Mouse (Mus musculus): ENCODE measurements around the gene Ndufc2. TPM values are rescaled to one million over a fixed set of nuclear protein-coding genes. Genes with fewer than 3 reads are reported as not detected.
"Not testable (repeated sequence)": the region's sequence is repeated elsewhere in the genome, so short reads cannot be mapped to it uniquely, and the experiment has no call there.

The Ndufc2 gene
- polyA plus RNA-seq, 1 experiment from 2014 or later, result 324 TPM

DNA sequence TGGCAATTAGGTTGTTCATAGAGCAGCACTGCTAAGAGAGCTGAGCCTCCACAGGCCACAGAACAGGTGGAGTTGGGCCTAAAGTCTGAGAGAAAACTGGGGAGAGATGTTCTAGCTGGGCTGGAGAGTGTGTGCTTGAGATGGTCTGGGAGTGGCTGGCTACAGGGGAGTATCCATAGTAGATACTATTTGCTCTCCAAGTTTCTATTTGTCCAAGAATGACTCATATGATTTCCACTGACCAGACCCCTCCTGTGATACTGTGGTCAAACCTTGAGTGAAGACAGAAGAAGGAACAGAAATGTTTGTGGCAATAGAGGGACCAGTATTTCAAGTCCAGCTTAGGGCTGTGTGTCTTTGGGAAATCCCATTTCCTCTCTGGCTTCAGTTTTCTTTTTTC lies 39.2 kb downstream of the Ndufc2 start:
- Histone ChIP-seq H3K27ac (ENCODE audit: low read length) (no peak overlapping the region), H3K4me1 (ENCODE audit: insufficient read depth, low read length) (no peaks in the 10 kb centered on the region), H3K9me3 (ENCODE audit: low read length) (no peaks in the 10 kb centered on the region), H3K4me2 (replicated peaks; ENCODE audit: low read depth, low read length) (no peak overlapping the region), H3K4me3 (ENCODE audit: low read length) (no peak overlapping the region), H3K36me3 (ENCODE audit: insufficient read depth, low read length) (no peaks in the 10 kb centered on the region), H3K9ac (replicated peaks; ENCODE audit: low read length) (no peak overlapping the region), H3K27me3 (ENCODE audit: insufficient read depth, low read length) (no peaks in the 10 kb centered on the region)
- no peak for ATAC-seq (ENCODE audit: low FRiP score, low TSS enrichment)

DNA sequence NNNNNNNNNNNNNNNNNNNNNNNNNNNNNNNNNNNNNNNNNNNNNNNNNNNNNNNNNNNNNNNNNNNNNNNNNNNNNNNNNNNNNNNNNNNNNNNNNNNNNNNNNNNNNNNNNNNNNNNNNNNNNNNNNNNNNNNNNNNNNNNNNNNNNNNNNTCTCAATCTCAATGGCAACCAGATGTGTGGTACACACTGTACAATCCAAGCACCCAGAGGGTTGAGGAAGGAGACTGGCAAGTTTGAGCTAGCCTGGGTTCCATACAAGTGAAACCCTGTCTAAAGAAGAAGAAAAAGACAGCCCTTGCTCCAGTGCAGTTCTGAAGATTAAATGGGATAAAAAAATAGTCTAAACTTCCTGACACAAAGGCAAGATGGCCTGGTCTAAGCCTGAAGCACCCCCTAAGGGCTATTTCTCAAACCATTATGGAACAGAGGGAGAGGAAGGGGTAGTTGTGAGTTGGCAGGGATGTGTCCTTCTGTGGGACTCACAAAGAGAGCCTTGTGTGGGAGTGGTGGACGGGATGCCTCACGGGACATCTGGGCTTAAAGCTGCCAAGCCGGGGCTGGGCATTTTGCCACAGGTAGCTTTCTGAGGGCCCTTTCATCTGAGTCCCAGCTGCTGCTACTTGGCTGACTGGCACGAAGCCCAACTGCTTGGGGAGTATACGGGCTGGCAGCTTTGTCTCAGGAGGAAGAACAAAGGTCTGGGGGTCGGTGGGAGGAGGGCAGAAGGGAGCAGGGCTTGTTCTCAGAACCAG lies 46.5 kb downstream of the Ndufc2 start:
- ATAC-seq (ENCODE audit: low FRiP score, low TSS enrichment), result peak; percentile 73; the same call in 1 of the 2 replicates
- Histone ChIP-seq H3K4me1 (ENCODE audit: insufficient read depth, low read length) (no peaks in the 10 kb centered on the region), H3K4me3 (ENCODE audit: low read length) (no peak overlapping the region), H3K4me2 (replicated peaks; ENCODE audit: low read depth, low read length) (no peak overlapping the region), H3K9me3 (ENCODE audit: low read length) (0 out of 2 replicates have a peak, but pooled peaks cover 6% of the 10 kb centered on the region), H3K36me3 (ENCODE audit: insufficient read depth, low read length) (no peaks in the 10 kb centered on the region), H3K27me3 (ENCODE audit: insufficient read depth, low read length) (no peaks in the 10 kb centered on the region), H3K27ac (ENCODE audit: low read length) (0 out of 2 replicates have a peak overlapping the region, but pooled peaks have one; percentile 4), H3K9ac (replicated peaks; ENCODE audit: low read length) (no peak overlapping the region)
- 23% methylated on average over 6 of the region's 6 CpGs for WGBS

DNA sequence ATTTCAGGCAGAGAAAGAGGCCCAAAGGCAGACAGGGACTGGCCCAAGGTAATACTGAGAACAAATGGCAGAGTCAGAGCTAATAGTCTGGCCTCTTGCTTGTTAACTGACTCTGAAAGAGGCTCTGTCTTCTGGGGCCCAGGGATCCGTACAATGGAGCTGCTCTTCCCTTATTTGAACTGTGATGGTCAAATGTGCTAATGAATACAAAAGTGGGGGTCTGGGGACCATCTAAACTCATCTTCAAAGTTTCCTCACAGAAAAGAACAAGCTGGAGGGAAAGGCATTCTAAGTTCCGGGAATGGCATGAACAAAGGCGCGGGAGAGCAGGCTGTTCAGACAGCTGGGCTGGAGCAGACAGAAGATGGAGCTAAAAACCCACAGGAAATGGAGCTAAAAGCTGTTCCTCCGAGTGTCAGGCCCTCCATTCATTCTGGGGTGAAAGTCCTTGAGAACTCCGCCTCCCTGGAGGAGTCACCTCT lies 47.3 kb downstream of the Ndufc2 start:
- WGBS, result 62% methylated on average over 6 of the region's 6 CpGs
- ATAC-seq (ENCODE audit: low FRiP score, low TSS enrichment), result no peak

DNA sequence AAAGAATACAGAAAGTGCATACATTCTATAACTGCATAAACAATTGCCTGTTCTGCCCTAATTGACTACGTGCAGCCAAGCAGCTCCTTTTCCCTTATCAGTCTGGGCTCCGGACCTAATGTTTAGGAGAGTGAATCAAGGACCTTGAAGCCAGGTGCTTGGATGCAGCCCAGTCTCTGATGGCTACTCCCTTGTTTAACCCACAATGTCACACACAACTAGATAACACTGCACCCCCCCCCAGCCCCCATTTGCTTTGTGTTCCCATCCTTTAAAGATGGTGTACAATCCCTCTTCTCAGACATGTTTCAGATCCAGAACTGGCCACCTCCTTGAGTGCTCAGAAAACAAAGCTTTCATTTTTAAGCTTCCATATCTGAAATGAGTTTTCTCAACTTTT lies 51.2 kb downstream of the Ndufc2 start, which contains the start of gene Kctd14:
Kctd14 (plus strand) TSS at position 301 of the 400 bp plus-strand sequence.
- not testable (repeated sequence) for ATAC-seq (ENCODE audit: low FRiP score, low TSS enrichment); H3K4me3 ChIP-seq (ENCODE audit: low read length); H3K36me3 ChIP-seq (ENCODE audit: insufficient read depth, low read length); H3K27ac ChIP-seq (ENCODE audit: low read length); H3K9ac ChIP-seq (replicated peaks; ENCODE audit: low read length); H3K4me2 ChIP-seq (replicated peaks; ENCODE audit: low read depth, low read length); H3K27me3 ChIP-seq (ENCODE audit: insufficient read depth, low read length); H3K4me1 ChIP-seq (ENCODE audit: insufficient read depth, low read length); H3K9me3 ChIP-seq (ENCODE audit: low read length)
- 70% methylated on average over 2 of the region's 2 CpGs for WGBS

More for the DNA sequence above, 47.3 kb downstream of the Ndufc2 start:
- no peaks in the 10 kb centered on the region for H3K36me3 ChIP-seq (ENCODE audit: insufficient read depth, low read length)
- no peak overlapping the region for H3K4me3 ChIP-seq (ENCODE audit: low read length)
- H3K4me2 ChIP-seq (replicated peaks; ENCODE audit: low read depth, low read length), result no peak overlapping the region
- H3K4me1 ChIP-seq (ENCODE audit: insufficient read depth, low read length), result no peaks in the 10 kb centered on the region
- H3K27me3 ChIP-seq (ENCODE audit: insufficient read depth, low read length), result no peaks in the 10 kb centered on the region
- H3K9me3 ChIP-seq (ENCODE audit: low read length), result 0 out of 2 replicates have a peak, but pooled peaks cover 6% of the 10 kb centered on the region
- H3K27ac ChIP-seq (ENCODE audit: low read length), result 0 out of 2 replicates have a peak overlapping the region, but pooled peaks have one; percentile 26
- H3K9ac ChIP-seq (replicated peaks; ENCODE audit: low read length), result no peak overlapping the region

DNA sequence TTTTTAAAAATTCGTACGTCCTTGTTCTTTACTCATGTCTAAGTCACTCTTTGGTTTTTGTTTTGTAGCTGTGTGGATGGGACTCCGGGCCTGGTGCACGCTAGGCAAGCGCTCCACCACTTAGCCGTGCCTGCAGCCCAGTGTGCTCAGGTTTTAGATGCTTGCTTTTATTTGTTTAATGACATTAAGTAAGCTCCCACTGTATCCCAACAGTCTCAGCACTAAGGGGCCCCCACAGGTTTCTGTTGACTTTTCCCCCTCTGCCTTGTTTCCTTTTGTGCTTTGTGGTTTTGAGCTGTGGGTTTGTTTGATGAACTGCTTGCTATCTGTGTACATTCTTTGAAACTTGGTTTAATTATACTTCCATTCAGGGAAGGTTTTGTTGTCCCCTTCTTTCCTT lies 52.4 kb downstream of the Ndufc2 start:
- no peak overlapping the region for H3K9ac ChIP-seq (replicated peaks; ENCODE audit: low read length)
- H3K36me3 ChIP-seq (ENCODE audit: insufficient read depth, low read length), result no peaks in the 10 kb centered on the region
- no peak overlapping the region for H3K4me2 ChIP-seq (replicated peaks; ENCODE audit: low read depth, low read length)
- WGBS, result 79% methylated on average over 6 of the region's 6 CpGs
- 0 out of 2 replicates have a peak, but pooled peaks cover 6% of the 10 kb centered on the region for H3K9me3 ChIP-seq (ENCODE audit: low read length)
- peaks cover 9% of the 10 kb centered on the region for H3K4me1 ChIP-seq (ENCODE audit: insufficient read depth, low read length)
- no peaks in the 10 kb centered on the region for H3K27me3 ChIP-seq (ENCODE audit: insufficient read depth, low read length)
- ATAC-seq (ENCODE audit: low FRiP score, low TSS enrichment), result no peak
- H3K27ac ChIP-seq (ENCODE audit: low read length), result no peak overlapping the region
- no peak overlapping the region for H3K4me3 ChIP-seq (ENCODE audit: low read length)

DNA sequence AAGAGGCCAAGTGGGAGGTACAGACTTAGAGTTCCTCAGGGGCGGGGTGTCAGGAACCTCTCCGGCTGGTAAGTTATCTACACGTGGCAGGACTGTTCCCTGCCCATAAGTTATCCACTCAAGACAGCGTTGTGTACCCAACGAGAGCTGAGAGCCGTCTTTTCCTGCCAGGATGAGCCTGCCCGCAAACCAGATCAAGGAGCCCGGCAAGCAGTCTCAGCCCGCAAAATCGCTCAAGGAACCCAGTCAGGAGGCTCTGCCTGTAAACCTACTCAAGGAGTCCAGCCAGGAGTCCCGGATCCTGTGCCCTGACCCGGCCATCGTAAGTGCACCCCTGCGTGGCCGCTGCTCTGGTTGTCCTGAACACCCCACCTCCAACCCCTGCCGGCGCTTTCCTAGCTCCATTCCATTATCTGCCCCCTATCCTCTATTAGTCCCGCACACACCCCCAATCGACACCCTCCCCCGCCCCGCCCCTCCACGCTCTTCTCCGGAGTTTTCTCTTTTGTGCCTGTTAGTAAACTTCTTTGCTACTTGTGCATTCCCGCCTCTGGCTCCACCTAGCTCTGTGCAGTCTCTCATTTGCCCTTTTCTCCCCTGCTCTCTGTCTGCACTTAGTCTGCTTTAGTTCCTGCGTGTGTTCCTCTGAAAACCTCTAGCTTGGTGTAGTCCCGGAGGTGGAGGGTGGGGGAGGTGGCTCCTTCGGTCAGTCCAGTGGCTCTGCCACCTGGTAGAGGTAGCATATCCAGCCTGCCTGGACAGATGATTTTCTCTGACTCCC lies 53.5 kb downstream of the Ndufc2 start:
- Histone ChIP-seq H3K36me3 (ENCODE audit: insufficient read depth, low read length) (no peaks in the 10 kb centered on the region), H3K4me1 (ENCODE audit: insufficient read depth, low read length) (peaks cover 9% of the 10 kb centered on the region), H3K27me3 (ENCODE audit: insufficient read depth, low read length) (no peaks in the 10 kb centered on the region), H3K9ac (replicated peaks; ENCODE audit: low read length) (peak overlapping the region; percentile 66), H3K9me3 (ENCODE audit: low read length) (0 out of 2 replicates have a peak, but pooled peaks cover 6% of the 10 kb centered on the region), H3K4me2 (replicated peaks; ENCODE audit: low read depth, low read length) (peak overlapping the region; percentile 96), H3K27ac (ENCODE audit: low read length) (0 out of 2 replicates have a peak overlapping the region, but pooled peaks have one; percentile 23), H3K4me3 (ENCODE audit: low read length) (peak overlapping the region; percentile 55)
- whole genome bisulfite sequencing, result under 1% methylated on average over 27 of the region's 27 CpGs
- peak; percentile 87 for ATAC-seq (ENCODE audit: low FRiP score, low TSS enrichment)

DNA sequence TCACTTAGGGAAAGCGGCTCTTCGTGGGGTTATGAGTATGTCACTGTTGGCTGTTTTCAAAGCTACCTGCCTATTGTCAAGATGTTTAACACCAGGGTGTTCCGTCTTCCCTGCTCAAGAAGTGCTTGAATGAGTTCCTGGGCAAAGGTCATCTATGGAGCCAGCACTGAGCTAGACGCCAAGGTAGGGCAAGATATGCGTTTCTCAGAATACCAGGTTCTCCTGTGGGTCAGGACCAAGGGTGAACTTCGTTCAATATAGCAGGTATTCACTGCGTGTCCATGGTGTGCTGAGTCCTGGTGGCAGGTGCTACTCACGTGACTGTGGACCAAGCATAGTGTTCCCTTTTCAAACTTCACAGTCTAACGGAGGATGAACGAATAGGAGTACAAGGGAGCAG lies 55.0 kb downstream of the Ndufc2 start:
- H3K4me3 ChIP-seq (ENCODE audit: low read length), result no peak overlapping the region
- H3K36me3 ChIP-seq (ENCODE audit: insufficient read depth, low read length), result no peaks in the 10 kb centered on the region
- H3K27ac ChIP-seq (ENCODE audit: low read length), result no peak overlapping the region
- no peak overlapping the region for H3K9ac ChIP-seq (replicated peaks; ENCODE audit: low read length)
- H3K4me2 ChIP-seq (replicated peaks; ENCODE audit: low read depth, low read length), result no peak overlapping the region
- H3K9me3 ChIP-seq (ENCODE audit: low read length), result no peaks in the 10 kb centered on the region
- H3K27me3 ChIP-seq (ENCODE audit: insufficient read depth, low read length), result no peaks in the 10 kb centered on the region
- H3K4me1 ChIP-seq (ENCODE audit: insufficient read depth, low read length), result peaks cover 9% of the 10 kb centered on the region
- WGBS, result 89% methylated on average over 10 of the region's 10 CpGs
- ATAC-seq (ENCODE audit: low FRiP score, low TSS enrichment), result no peak

DNA sequence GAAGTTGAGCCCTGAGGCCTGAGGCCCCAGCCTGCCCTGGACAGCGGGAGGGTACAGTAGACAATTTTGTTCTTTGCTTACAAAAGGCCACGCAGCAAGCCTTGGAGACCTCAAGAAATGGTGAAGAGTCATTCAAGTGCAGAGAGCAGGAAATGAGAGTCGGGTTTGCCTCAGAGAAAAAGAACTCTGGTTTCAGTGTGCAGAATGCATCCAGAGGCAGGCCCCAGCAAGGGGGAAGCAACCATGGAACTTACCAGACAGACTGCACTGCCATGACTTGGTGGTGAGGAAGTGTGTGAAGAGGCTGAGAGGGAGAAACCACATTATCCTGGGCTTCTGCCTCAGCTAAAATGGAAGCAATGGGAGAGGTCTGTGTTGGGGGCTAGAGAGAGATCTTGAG lies 55.8 kb downstream of the Ndufc2 start:
- Histone ChIP-seq H3K4me1 (ENCODE audit: insufficient read depth, low read length) (peaks cover 9% of the 10 kb centered on the region), H3K4me2 (replicated peaks; ENCODE audit: low read depth, low read length) (no peak overlapping the region), H3K9me3 (ENCODE audit: low read length) (no peaks in the 10 kb centered on the region), H3K9ac (replicated peaks; ENCODE audit: low read length) (no peak overlapping the region), H3K36me3 (ENCODE audit: insufficient read depth, low read length) (no peaks in the 10 kb centered on the region), H3K4me3 (ENCODE audit: low read length) (no peak overlapping the region), H3K27me3 (ENCODE audit: insufficient read depth, low read length) (no peaks in the 10 kb centered on the region), H3K27ac (ENCODE audit: low read length) (no peak overlapping the region)
- WGBS, result 47% methylated on average over 3 of the region's 3 CpGs
- no peak for ATAC-seq (ENCODE audit: low FRiP score, low TSS enrichment)
